Mouse (Mus musculus) CH12.LX (cell line): ENCODE data around the gene Gpr179. TPM values are rescaled to one million over a fixed set of nuclear protein-coding genes. Genes with fewer than 3 reads are reported as not detected.
A peak's percentile ranks its signal among the peaks of the same experiment; 100 is the strongest.

Experiments
- DNase-seq: peaks from one replicate; pipeline ENCODE4 v3.0.0-alpha.2; 2013; ENCODE audit errors: extremely low read depth
- H3K27ac ChIP-seq: 2 replicates; pipeline ENCODE4 v1.5.1; 2012; ENCODE audit warnings: low read depth, mild to moderate bottlenecking, control low read depth, moderate library complexity; ENCODE audit not compliant: insufficient read depth
- H3K27me3 ChIP-seq: replicated peaks from 2 replicates; pipeline ENCODE3; 2012; ENCODE audit warnings: inconsistent platforms
- H3K36me3 ChIP-seq, 2 experiments: replicated peaks in 1 of 2; 2 replicates each; pipeline versions ENCODE3 to v1.6.1; 2012; ENCODE audit warnings: inconsistent platforms in 1 of 2, low read length in 1 of 2, mild to moderate bottlenecking in 1 of 2, mixed read lengths in 1 of 2, moderate library complexity in 1 of 2; ENCODE audit not compliant: control insufficient read depth in 1 of 2, insufficient read depth in 1 of 2
- H3K4me1 ChIP-seq, 2 experiments: 2 replicates each; pipeline ENCODE4 v1.6.1; 2012; ENCODE audit warnings: inconsistent platforms in 1 of 2, moderate library complexity in 1 of 2; ENCODE audit not compliant: insufficient read depth in 2 of 2, control insufficient read depth in 1 of 2
- H3K4me2 ChIP-seq: 2 replicates; pipeline ENCODE4 v1.6.1; 2012; ENCODE audit warnings: low read depth, mild to moderate bottlenecking, control low read depth; ENCODE audit not compliant: poor library complexity, insufficient read depth, severe bottlenecking
- H3K4me3 ChIP-seq, 3 experiments: fragments of 150-350 bp in 1 of 3; sonication (generic) in 1 of 3; replicated peaks in 1 of 3; 2 replicates each; pipeline versions ENCODE3 to v1.5.1; 2011 to 2012; ENCODE audit warnings: low read depth in 2 of 3, low read length in 2 of 3, mild to moderate bottlenecking in 2 of 3, moderate library complexity in 2 of 3, control low read depth in 1 of 3, improper control_type of control experiment in 1 of 3, inconsistent platforms in 1 of 3, mixed read lengths in 1 of 3; ENCODE audit not compliant: poor library complexity in 1 of 3
- H3K79me2 ChIP-seq: replicated peaks from 2 replicates; pipeline ENCODE4 v1.6.1; 2012; ENCODE audit warnings: mild to moderate bottlenecking, moderate library complexity; ENCODE audit not compliant: control insufficient read depth, poor library complexity, insufficient read depth, severe bottlenecking; ENCODE audit errors: extremely low read depth
- H3K9ac ChIP-seq: 2 replicates; pipeline ENCODE4 v1.6.1; 2012; ENCODE audit warnings: low read depth, mild to moderate bottlenecking, control low read depth, moderate library complexity; ENCODE audit not compliant: insufficient read depth
- H3K9me3 ChIP-seq: replicated peaks from 2 replicates; pipeline ENCODE3; 2012; ENCODE audit warnings: low read length, inconsistent platforms, mixed read lengths
- BHLHE40 ChIP-seq: IDR thresholded peaks from 2 replicates; pipeline ENCODE4 v1.6.1; 2011; ENCODE audit warnings: mild to moderate bottlenecking, low read depth, low read length, improper control_type of control experiment
- CHD2 ChIP-seq: IDR thresholded peaks from 2 replicates; pipeline ENCODE4 v1.6.1; 2011; ENCODE audit warnings: low read length, improper control_type of control experiment
- CTCF ChIP-seq, 2 experiments: IDR thresholded peaks in 1 of 2; conservative IDR thresholded peaks in 1 of 2; 2 replicates each; pipeline ENCODE4 v1.5.1; 2011 to 2012; ENCODE audit warnings: low read depth in 2 of 2, low read length in 2 of 2, improper control_type of control experiment in 1 of 2, inconsistent platforms in 1 of 2, mild to moderate bottlenecking in 1 of 2, moderate library complexity in 1 of 2
- ELF1 ChIP-seq: IDR thresholded peaks from 2 replicates; pipeline ENCODE4 v1.6.1; 2014; ENCODE audit warnings: low read depth, mild to moderate bottlenecking, inconsistent platforms, low read length, improper control_type of control experiment
- EP300 ChIP-seq: IDR thresholded peaks from 2 replicates; pipeline ENCODE4 v1.6.1; 2011; ENCODE audit warnings: low read length, improper control_type of control experiment
- GABPA ChIP-seq: IDR thresholded peaks from 2 replicates; pipeline ENCODE4 v1.6.1; 2012; ENCODE audit warnings: low read depth, low read length, improper control_type of control experiment, inconsistent platforms; ENCODE audit not compliant: insufficient replicate concordance
- MAFK ChIP-seq: IDR thresholded peaks from 2 replicates; pipeline ENCODE4 v1.6.1; 2011; ENCODE audit warnings: low read length, improper control_type of control experiment; ENCODE audit not compliant: insufficient replicate concordance
- MAX ChIP-seq: IDR thresholded peaks from 2 replicates; pipeline ENCODE4 v1.6.1; 2011; ENCODE audit warnings: low read length, improper control_type of control experiment
- MEF2A ChIP-seq: IDR thresholded peaks from 2 replicates; pipeline ENCODE4 v1.6.1; 2014; ENCODE audit warnings: low read depth, mild to moderate bottlenecking, inconsistent platforms, low read length, improper control_type of control experiment, borderline replicate concordance
- MXI1 ChIP-seq: IDR thresholded peaks from 2 replicates; pipeline ENCODE4 v1.6.1; 2011; ENCODE audit warnings: mild to moderate bottlenecking, low read depth, low read length, improper control_type of control experiment
- MYC ChIP-seq: IDR thresholded peaks from 2 replicates; pipeline ENCODE4 v1.6.1; 2011; ENCODE audit warnings: low read depth, mild to moderate bottlenecking, improper control_type of control experiment, low read length
- NELFE ChIP-seq: IDR thresholded peaks from 2 replicates; pipeline ENCODE4 v1.6.1; 2011; ENCODE audit warnings: low read depth, low read length, improper control_type of control experiment
- NRF1 ChIP-seq: IDR thresholded peaks from 2 replicates; pipeline ENCODE4 v1.6.1; 2014; ENCODE audit warnings: low read depth, mild to moderate bottlenecking, inconsistent platforms, low read length, improper control_type of control experiment, moderate library complexity
- RCOR1 ChIP-seq: conservative IDR thresholded peaks from 2 replicates; pipeline ENCODE4 v1.6.1; 2012; ENCODE audit warnings: low read depth, mild to moderate bottlenecking, inconsistent platforms, low read length, improper control_type of control experiment
- SMC3 ChIP-seq: IDR thresholded peaks from 2 replicates; pipeline ENCODE4 v1.6.1; 2011; ENCODE audit warnings: low read depth, low read length, improper control_type of control experiment
- TCF12 ChIP-seq: IDR thresholded peaks from 2 replicates; pipeline ENCODE4 v1.6.1; 2014; ENCODE audit warnings: low read depth, mild to moderate bottlenecking, inconsistent platforms, low read length, improper control_type of control experiment
- UBTF ChIP-seq: IDR thresholded peaks from 2 replicates; pipeline ENCODE4 v1.6.1; 2012; ENCODE audit warnings: low read depth, mild to moderate bottlenecking, inconsistent platforms, low read length, improper control_type of control experiment, moderate library complexity
- USF1 ChIP-seq: IDR thresholded peaks from 2 replicates; pipeline ENCODE4 v1.6.1; 2014; ENCODE audit warnings: low read depth, mild to moderate bottlenecking, inconsistent platforms, low read length, improper control_type of control experiment
- ZC3H11A ChIP-seq: IDR thresholded peaks from 2 replicates; pipeline ENCODE4 v1.6.1; 2012; ENCODE audit warnings: low read depth, mild to moderate bottlenecking, inconsistent platforms, low read length, improper control_type of control experiment
- ZKSCAN1 ChIP-seq: IDR thresholded peaks from 2 replicates; pipeline ENCODE4 v1.6.1; 2012; ENCODE audit warnings: low read depth, inconsistent platforms, low read length, improper control_type of control experiment, borderline replicate concordance
- ZMIZ1 ChIP-seq: IDR thresholded peaks from 2 replicates; pipeline ENCODE4 v1.6.1; 2012; ENCODE audit warnings: low read depth, mild to moderate bottlenecking, inconsistent platforms, low read length, improper control_type of control experiment
- ZNF384 ChIP-seq: IDR thresholded peaks from 2 replicates; pipeline ENCODE4 v1.6.1; 2012; ENCODE audit warnings: low read depth, low read length, improper control_type of control experiment, inconsistent platforms
- dilution Hi-C: fragments of 300-500 bp; cut with MboI; formaldehyde crosslinking; loops from 2 replicates; pipeline ENCODE4 v1.14.3; 2020; ENCODE audit warnings: low sequenced_read_pairs; ENCODE audit not compliant: extremely low pct_unique_long_range_greater_than_20kb, extremely low pct_ligation_motif_present
- in situ Hi-C: fragments of 300-500 bp; cut with MboI; formaldehyde crosslinking; loops from 3 replicates; pipeline ENCODE4 v1.14.3; 2019; ENCODE audit warnings: low sequenced_read_pairs, low pct_ligation_motif_present, low pct_unique_long_range_greater_than_20kb, mixed read lengths
- polyA plus RNA-seq: library from polyadenylated mRNA; unstranded; fragments of >175 nt; gene quantifications from 2 replicates; pipeline ENCODE4 v1.2.1, GENCODE M21; 2012; ENCODE audit warnings: low read depth; ENCODE audit not compliant: insufficient read length
- total RNA-seq, 2 experiments: library from RNA; depleted of rRNA; stranded (reverse); fragments of 300-350 nt in 1 of 2; fragments of >200 nt in 1 of 2; gene quantifications; 2 replicates each; pipeline ENCODE4 v1.2.3; 2012 to 2014

Gpr179 gene
- total and polyA plus RNA-seq, 3 experiments = 0.03 to 0.08 TPM; not detected in 1

DNA sequence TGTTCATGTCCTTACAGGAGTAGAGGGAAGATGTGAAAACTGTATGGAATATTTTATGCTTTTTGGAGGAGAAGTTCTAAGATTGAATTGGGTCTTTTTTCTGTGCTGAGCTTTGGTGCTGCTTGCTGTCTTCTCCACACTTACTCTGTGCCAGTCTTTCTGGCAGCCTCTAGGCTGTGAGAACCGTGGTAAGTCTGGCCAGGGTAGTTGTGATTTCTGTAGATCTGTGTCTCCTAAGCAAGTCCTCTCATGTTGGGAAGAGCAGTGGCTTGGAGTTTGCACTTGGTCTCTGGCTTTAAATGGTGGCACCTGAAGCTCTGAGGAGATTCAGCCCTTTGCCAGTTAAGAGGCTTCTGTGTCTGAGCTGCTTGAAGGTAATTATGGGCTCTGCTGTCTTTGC, 13.7 kb upstream of the Gpr179 start:
- H3K27me3 ChIP-seq = no peaks in the 10 kb centered on the region
- in situ Hi-C loops (no loop called here), dilution Hi-C loops (no loop called here)
- peaks cover 2 to 28% of the 10 kb centered on the region in 2 experiments for H3K36me3 ChIP-seq
- no peak for TF ChIP-seq CTCF (conservative IDR thresholded peaks at IDR 0.05 in 1 of 2, IDR thresholded peaks at IDR 0.05 in 1 of 2; ENCODE audit: low read depth in 2 of 2, low read length in 2 of 2)
- no peak for TF ChIP-seq EP300
- no peak for TF ChIP-seq ZC3H11A
- TF ChIP-seq ZKSCAN1 = no peak
- no peak overlapping the region for H3K27ac ChIP-seq
- H3K79me2 ChIP-seq = peaks cover 33% of the 10 kb centered on the region
- DNase-seq = no peak
- no peak overlapping the region for H3K9ac ChIP-seq
- H3K4me3 ChIP-seq = no peak overlapping the region
- no peaks in the 10 kb centered on the region for H3K9me3 ChIP-seq
- H3K4me2 ChIP-seq = no peak overlapping the region
- H3K4me1 ChIP-seq = peaks cover 7 to 36% of the 10 kb centered on the region in 2 experiments

DNA sequence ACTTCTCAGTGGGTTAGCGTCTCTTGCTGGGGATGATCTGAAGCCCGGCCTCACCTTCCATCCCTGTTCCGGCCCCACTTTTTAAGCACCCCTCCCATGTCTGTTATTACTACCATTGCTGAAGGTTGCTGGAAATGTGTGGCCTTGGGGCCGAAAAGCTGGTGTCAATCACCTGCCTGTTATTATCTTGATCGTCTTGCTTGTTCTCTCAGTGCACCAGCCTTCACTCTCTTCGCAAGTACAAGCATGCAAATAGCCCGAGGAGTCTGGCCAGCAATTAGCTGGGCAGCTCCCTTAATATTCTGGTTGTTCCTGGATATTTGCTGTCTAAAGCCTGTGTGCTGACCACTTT, 11.7 kb upstream of the Gpr179 start:
- TF ChIP-seq MYC (no peak), NELFE (no peak), CHD2 (0 out of 2 replicates have a peak, but pooled peaks have one; percentile 2), RCOR1 (0 out of 2 replicates have a peak, but pooled peaks have one; percentile 5), ELF1 (peak; percentile 14; the same call in 1 of the 2 replicates), NRF1 (no peak)
- H3K9ac ChIP-seq = peak overlapping the region; percentile 96

GRCm38 (mm10) chr11:97362943-97363643, 11.2 kb upstream of the Gpr179 start:
- dilution Hi-C loops (no loop called here), in situ Hi-C loops (loop anchor here (5.0 kb wide), 1 partner anchor 34 kb away; no protein-coding TSS in a partner anchor)
- peak overlapping the region; percentile 83 to 91 (median 85) for H3K4me3 ChIP-seq
- peak overlapping the region; percentile 96 for H3K9ac ChIP-seq
- peaks cover under 1 to 14% of the 10 kb centered on the region in 2 experiments for H3K36me3 ChIP-seq
- H3K27ac ChIP-seq = no peak overlapping the region
- H3K79me2 ChIP-seq = peaks cover 29% of the 10 kb centered on the region
- H3K4me1 ChIP-seq = peaks cover 7 to 33% of the 10 kb centered on the region in 2 experiments
- DNase-seq = peak; percentile 68
- H3K27me3 ChIP-seq = no peaks in the 10 kb centered on the region
- no peaks in the 10 kb centered on the region for H3K9me3 ChIP-seq
- peak overlapping the region; percentile 88 for H3K4me2 ChIP-seq
- TF ChIP-seq GABPA = no peak
- TF ChIP-seq ZNF384 = no peak
- TF ChIP-seq SMC3 = no peak
- TF ChIP-seq UBTF = peak; percentile 92; the same call in 1 of the 2 replicates
- TF ChIP-seq EP300 = 0 out of 2 replicates have a peak, but pooled peaks have one; percentile 4
- 0 out of 2 replicates have a peak, but pooled peaks have one; percentile 31 for TF ChIP-seq CHD2
- peak; percentile 11; the same call in 1 of the 2 replicates for TF ChIP-seq MAX
- 0 out of 2 replicates have a peak, but pooled peaks have one; percentile 3 for TF ChIP-seq MXI1
- TF ChIP-seq NELFE = no peak
- 0 out of 2 replicates have a peak, but pooled peaks have one; percentile 17 for TF ChIP-seq ELF1
- no peak for TF ChIP-seq ZMIZ1
- no peak for TF ChIP-seq CTCF (conservative IDR thresholded peaks at IDR 0.05 in 1 of 2, IDR thresholded peaks at IDR 0.05 in 1 of 2; ENCODE audit: low read depth in 2 of 2, low read length in 2 of 2)
- TF ChIP-seq MAFK = no peak
- TF ChIP-seq USF1 = no peak
- TF ChIP-seq BHLHE40 = no peak
- peak; percentile 88 for TF ChIP-seq MEF2A
- no peak for TF ChIP-seq TCF12

More for the DNA sequence above, 11.7 kb upstream of the Gpr179 start:
- H3K4me1 ChIP-seq = peaks cover 7 to 33% of the 10 kb centered on the region in 2 experiments
- no peaks in the 10 kb centered on the region for H3K27me3 ChIP-seq
- H3K4me3 ChIP-seq = peak overlapping the region; percentile 83 to 91 (median 85)
- no peaks in the 10 kb centered on the region for H3K9me3 ChIP-seq
- peak overlapping the region; percentile 88 for H3K4me2 ChIP-seq
- DNase-seq = no peak
- dilution Hi-C loops = no loop called here
- in situ Hi-C loops = loop anchor here (5.0 kb wide), 1 partner anchor 34 kb away; no protein-coding TSS in a partner anchor
- H3K27ac ChIP-seq = no peak overlapping the region
- peaks cover 2 to 19% of the 10 kb centered on the region in 2 experiments for H3K36me3 ChIP-seq
- peaks cover 33% of the 10 kb centered on the region for H3K79me2 ChIP-seq
